Mouse (Mus musculus) gastrocnemius, postnatal 25 days (tissue): ENCODE results near the gene Pnpla6. TPM values are rescaled to one million over a fixed set of nuclear protein-coding genes. Genes with fewer than 3 reads are reported as not detected.
"Not testable (repeated sequence)": the region's sequence is repeated elsewhere in the genome, so short reads cannot be mapped to it uniquely, and the experiment has no call there.

Source experiments
- DNase-seq: peaks from one replicate; pipeline ENCODE4 v3.0.0; 2022
- total RNA-seq, 2 experiments: library from RNA; stranded (reverse); gene quantifications; 1 replicate in 1 of 2; 2 replicates in 1 of 2; pipeline ENCODE4 v1.2.3; 2021

The Pnpla6 gene
- total RNA-seq, 2 experiments from 2014 or later, result 8.3 to 11.8 TPM

GRCm38 (mm10) chr8:3576211-3576960 is 61.2 kb downstream of the Pnpla6 start:
- no peak for DNase-seq

- DNase-seq, result no peak
These were observed 64.5 kb downstream of the Pnpla6 start for GRCm38 (mm10) chr8:3579390-3580364.

GRCm38 (mm10) chr8:3581961-3582360 is 66.8 kb downstream of the Pnpla6 start:
- not testable (repeated sequence) for DNase-seq

GRCm38 (mm10) chr8:3586452-3586851 is 71.3 kb downstream of the Pnpla6 start:
- DNase-seq, result no peak

- DNase-seq, result no peak
These were observed 71.8 kb downstream of the Pnpla6 start, which contains the start of gene Camsap3 for GRCm38 (mm10) chr8:3586993-3587390. TSS of gene Camsap3 (plus strand) at chr8:3587293.

- DNase-seq, result no peak
These were observed 72.4 kb downstream of the Pnpla6 start for GRCm38 (mm10) chr8:3587391-3588257.

- no peak for DNase-seq
These were observed 73.1 kb downstream of the Pnpla6 start for GRCm38 (mm10) chr8:3588258-3588633.

- DNase-seq, result no peak
These were observed 78.3 kb downstream of the Pnpla6 start for GRCm38 (mm10) chr8:3593470-3593869.

Other genes starting within 250 kb of the Pnpla6 start
- 10 to 100 TPM; 51.6 to 55.8 TPM for gene Insr, start 235.8 kb upstream of the Pnpla6 start, total RNA-seq
- under 1 TPM in 1 of 2 experiments, not detected in 1; 0.24 TPM for gene A430078G23Rik, start 162.0 kb upstream of the Pnpla6 start, total RNA-seq
- 10 to 100 TPM in 1 of 2 experiments, 1 to 10 TPM in 1; 10.0 to 10.5 TPM for gene Arhgef18, start 122.4 kb upstream of the Pnpla6 start, total RNA-seq
- gene Pex11g, start 47.7 kb upstream of the Pnpla6 start, total RNA-seq, result 1 to 10 TPM; 2.5 to 3.1 TPM
- not detected for gene Tex45, start 44.5 kb upstream of the Pnpla6 start, total RNA-seq
- gene Zfp358, start 22.2 kb upstream of the Pnpla6 start, total RNA-seq, result 10 to 100 TPM; 24.2 to 24.6 TPM
- gene Mcoln1, start 14.9 kb upstream of the Pnpla6 start, total RNA-seq, result 10 to 100 TPM; 18.6 to 20.4 TPM
- gene C330021F23Rik, start 52.6 kb downstream of the Pnpla6 start, total RNA-seq, result not detected
- under 1 TPM; 0.61 to 0.67 TPM for gene Camsap3, start 71.9 kb downstream of the Pnpla6 start, total RNA-seq
- 10 to 100 TPM in 1 of 2 experiments, 1 to 10 TPM in 1; 9.5 to 10.0 TPM for gene Xab2, start 105.9 kb downstream of the Pnpla6 start, total RNA-seq
- gene Pet100, start 106.2 kb downstream of the Pnpla6 start, total RNA-seq, result 100 to 1,000 TPM in 1 of 2 experiments, 10 to 100 TPM in 1; 89.9 to 106 TPM
- gene Pcp2, start 110.2 kb downstream of the Pnpla6 start, total RNA-seq, result under 1 TPM in 1 of 2 experiments, not detected in 1; 0.67 TPM
- gene Stxbp2, start 115.6 kb downstream of the Pnpla6 start, total RNA-seq, result 1 to 10 TPM; 1.2 to 1.9 TPM
- gene Retn, start 140.4 kb downstream of the Pnpla6 start, total RNA-seq, result 10 to 100 TPM in 1 of 2 experiments, under 1 TPM in 1; 0.97 to 24.5 TPM
- not detected for gene Mcemp1, start 150.4 kb downstream of the Pnpla6 start, total RNA-seq
- 1 to 10 TPM in 1 of 2 experiments, not detected in 1; 7.8 TPM for gene Fcor, start 157.0 kb downstream of the Pnpla6 start, total RNA-seq
- gene Trappc5, start 160.9 kb downstream of the Pnpla6 start, total RNA-seq, result 10 to 100 TPM; 17.8 to 18.0 TPM
- gene Fcer2a, start 178.8 kb downstream of the Pnpla6 start, total RNA-seq, result under 1 TPM; 0.23 to 0.27 TPM
- not detected for gene Clec4g, start 205.3 kb downstream of the Pnpla6 start, total RNA-seq
- gene Cd209a, start 233.6 kb downstream of the Pnpla6 start, total RNA-seq, result not detected